Mouse (Mus musculus): ENCODE measurements at regions not wholly inside any gene's neighbourhood (a gene's known extent, or its start where the extent isn't known, plus 50 kb on each side); places are given as distances from the start of the nearest gene placed in this dataset.

- H3K4me3 ChIP-seq (ENCODE audit: low read depth, low read length) = no peak overlapping the region
- ATAC-seq (ENCODE audit: low FRiP score) = peak; percentile 25
- 55% methylated on average over 12 of the region's 12 CpGs for WGBS
These were observed 1169.2 kb upstream of the A1bg start for GRCm38 (mm10) chr15:62091746-62092659.

GRCm38 (mm10) chr15:62091144-62091543, 1168.3 kb upstream of the A1bg start:
- Histone ChIP-seq H3K36me3 (ENCODE audit: control insufficient read depth, insufficient read depth, low read length) (no peaks in the 10 kb centered on the region), H3K9ac (ENCODE audit: low read depth, low read length) (no peak overlapping the region), H3K9me3 (ENCODE audit: control insufficient read depth, low read length) (no peaks in the 10 kb centered on the region), H3K4me1 (replicated peaks; ENCODE audit: control insufficient read depth, insufficient read depth, low read length) (no peaks in the 10 kb centered on the region), H3K27ac (ENCODE audit: low read depth, low read length) (no peak overlapping the region), H3K4me2 (replicated peaks; ENCODE audit: low read depth, low read length) (no peak overlapping the region), H3K27me3 (ENCODE audit: control insufficient read depth, insufficient read depth, low read length) (no peaks in the 10 kb centered on the region), H3K4me3 (ENCODE audit: low read depth, low read length) (no peak overlapping the region)
- no peak for DNase-seq (ENCODE audit: low spot score)
- no peak for ATAC-seq (ENCODE audit: low FRiP score)
- 79% methylated on average over 5 of the region's 5 CpGs for WGBS

More at GRCm38 (mm10) chr15:62091746-62092659, 1169.2 kb upstream of the A1bg start:
- Histone ChIP-seq H3K27ac (ENCODE audit: low read depth, low read length) (no peak overlapping the region), H3K4me1 (replicated peaks; ENCODE audit: control insufficient read depth, insufficient read depth, low read length) (no peaks in the 10 kb centered on the region), H3K9ac (ENCODE audit: low read depth, low read length) (no peak overlapping the region), H3K9me3 (ENCODE audit: control insufficient read depth, low read length) (no peaks in the 10 kb centered on the region), H3K4me2 (replicated peaks; ENCODE audit: low read depth, low read length) (no peak overlapping the region), H3K27me3 (ENCODE audit: control insufficient read depth, insufficient read depth, low read length) (no peaks in the 10 kb centered on the region), H3K36me3 (ENCODE audit: control insufficient read depth, insufficient read depth, low read length) (no peaks in the 10 kb centered on the region)
- DNase-seq (ENCODE audit: low spot score) = no peak

GRCm38 (mm10) chr15:62088341-62088740, 1165.5 kb upstream of the A1bg start:
- ATAC-seq (ENCODE audit: low FRiP score) (no peak), DNase-seq (ENCODE audit: low spot score) (no peak)
- Histone ChIP-seq H3K27ac (ENCODE audit: low read depth, low read length) (no peak overlapping the region), H3K9ac (ENCODE audit: low read depth, low read length) (no peak overlapping the region), H3K4me3 (ENCODE audit: low read depth, low read length) (no peak overlapping the region), H3K36me3 (ENCODE audit: control insufficient read depth, insufficient read depth, low read length) (no peaks in the 10 kb centered on the region), H3K9me3 (ENCODE audit: control insufficient read depth, low read length) (no peaks in the 10 kb centered on the region), H3K27me3 (ENCODE audit: control insufficient read depth, insufficient read depth, low read length) (no peaks in the 10 kb centered on the region), H3K4me1 (replicated peaks; ENCODE audit: control insufficient read depth, insufficient read depth, low read length) (no peaks in the 10 kb centered on the region), H3K4me2 (replicated peaks; ENCODE audit: low read depth, low read length) (no peak overlapping the region)
- WGBS = 93% methylated on average over 4 of the region's 4 CpGs

GRCm38 (mm10) chr15:62087755-62088154, 1164.9 kb upstream of the A1bg start:
- DNase-seq (ENCODE audit: low spot score) (no peak), ATAC-seq (ENCODE audit: low FRiP score) (no peak)
- WGBS = 52% methylated on average over 6 of the region's 6 CpGs

GRCm38 (mm10) chr15:62086037-62086436, 1163.2 kb upstream of the A1bg start:
- Histone ChIP-seq H3K9me3 (ENCODE audit: control insufficient read depth, low read length) (no peaks in the 10 kb centered on the region), H3K27me3 (ENCODE audit: control insufficient read depth, insufficient read depth, low read length) (no peaks in the 10 kb centered on the region), H3K4me3 (ENCODE audit: low read depth, low read length) (no peak overlapping the region), H3K27ac (ENCODE audit: low read depth, low read length) (no peak overlapping the region), H3K4me2 (replicated peaks; ENCODE audit: low read depth, low read length) (no peak overlapping the region), H3K4me1 (replicated peaks; ENCODE audit: control insufficient read depth, insufficient read depth, low read length) (no peaks in the 10 kb centered on the region), H3K36me3 (ENCODE audit: control insufficient read depth, insufficient read depth, low read length) (no peaks in the 10 kb centered on the region), H3K9ac (ENCODE audit: low read depth, low read length) (no peak overlapping the region)
- no peak for ATAC-seq (ENCODE audit: low FRiP score)
- 76% methylated on average over 3 of the region's 3 CpGs for whole genome bisulfite sequencing
- no peak for DNase-seq (ENCODE audit: low spot score)

More at GRCm38 (mm10) chr15:62087755-62088154, 1164.9 kb upstream of the A1bg start:
- Histone ChIP-seq H3K27ac (ENCODE audit: low read depth, low read length) (no peak overlapping the region), H3K9me3 (ENCODE audit: control insufficient read depth, low read length) (no peaks in the 10 kb centered on the region), H3K36me3 (ENCODE audit: control insufficient read depth, insufficient read depth, low read length) (no peaks in the 10 kb centered on the region), H3K27me3 (ENCODE audit: control insufficient read depth, insufficient read depth, low read length) (no peaks in the 10 kb centered on the region), H3K4me3 (ENCODE audit: low read depth, low read length) (no peak overlapping the region), H3K9ac (ENCODE audit: low read depth, low read length) (no peak overlapping the region), H3K4me1 (replicated peaks; ENCODE audit: control insufficient read depth, insufficient read depth, low read length) (no peaks in the 10 kb centered on the region), H3K4me2 (replicated peaks; ENCODE audit: low read depth, low read length) (no peak overlapping the region)

GRCm38 (mm10) chr15:62083347-62083746, 1160.5 kb upstream of the A1bg start:
- Histone ChIP-seq H3K4me3 (ENCODE audit: low read depth, low read length) (no peak overlapping the region), H3K4me1 (replicated peaks; ENCODE audit: control insufficient read depth, insufficient read depth, low read length) (no peaks in the 10 kb centered on the region), H3K4me2 (replicated peaks; ENCODE audit: low read depth, low read length) (no peak overlapping the region), H3K27me3 (ENCODE audit: control insufficient read depth, insufficient read depth, low read length) (no peaks in the 10 kb centered on the region), H3K36me3 (ENCODE audit: control insufficient read depth, insufficient read depth, low read length) (no peaks in the 10 kb centered on the region), H3K27ac (ENCODE audit: low read depth, low read length) (no peak overlapping the region), H3K9me3 (ENCODE audit: control insufficient read depth, low read length) (no peaks in the 10 kb centered on the region), H3K9ac (ENCODE audit: low read depth, low read length) (no peak overlapping the region)
- DNase-seq (ENCODE audit: low spot score) = no peak
- WGBS = 91% methylated on average over 3 of the region's 3 CpGs
- ATAC-seq (ENCODE audit: low FRiP score) = no peak

GRCm38 (mm10) chr15:62082539-62082938, 1159.7 kb upstream of the A1bg start:
- H3K9ac ChIP-seq (ENCODE audit: low read depth, low read length) = no peak overlapping the region
- H3K4me3 ChIP-seq (ENCODE audit: low read depth, low read length) = no peak overlapping the region
- ATAC-seq (ENCODE audit: low FRiP score) (no peak), DNase-seq (ENCODE audit: low spot score) (no peak)
- H3K4me1 ChIP-seq (replicated peaks; ENCODE audit: control insufficient read depth, insufficient read depth, low read length) = no peaks in the 10 kb centered on the region
- no peak overlapping the region for H3K4me2 ChIP-seq (replicated peaks; ENCODE audit: low read depth, low read length)
- H3K27me3 ChIP-seq (ENCODE audit: control insufficient read depth, insufficient read depth, low read length) = no peaks in the 10 kb centered on the region
- no peak overlapping the region for H3K27ac ChIP-seq (ENCODE audit: low read depth, low read length)
- 90% methylated on average over 2 of the region's 2 CpGs for WGBS
- H3K36me3 ChIP-seq (ENCODE audit: control insufficient read depth, insufficient read depth, low read length) = no peaks in the 10 kb centered on the region
- H3K9me3 ChIP-seq (ENCODE audit: control insufficient read depth, low read length) = no peaks in the 10 kb centered on the region

GRCm38 (mm10) chr15:62079155-62080109, 1156.6 kb upstream of the A1bg start:
- Histone ChIP-seq H3K27ac (ENCODE audit: low read depth, low read length) (no peak overlapping the region), H3K9ac (ENCODE audit: low read depth, low read length) (no peak overlapping the region), H3K36me3 (ENCODE audit: control insufficient read depth, insufficient read depth, low read length) (no peaks in the 10 kb centered on the region), H3K27me3 (ENCODE audit: control insufficient read depth, insufficient read depth, low read length) (no peaks in the 10 kb centered on the region), H3K4me1 (replicated peaks; ENCODE audit: control insufficient read depth, insufficient read depth, low read length) (no peaks in the 10 kb centered on the region), H3K9me3 (ENCODE audit: control insufficient read depth, low read length) (no peaks in the 10 kb centered on the region), H3K4me2 (replicated peaks; ENCODE audit: low read depth, low read length) (no peak overlapping the region), H3K4me3 (ENCODE audit: low read depth, low read length) (no peak overlapping the region)
- no peak for DNase-seq (ENCODE audit: low spot score)
- ATAC-seq (ENCODE audit: low FRiP score) = no peak
- WGBS = 69% methylated on average over 9 of the region's 9 CpGs
